Mouse (Mus musculus) olfactory bulb, adult 2 months (tissue): Measurements from ENCODE around the gene Il1b. TPM values are rescaled to one million over a fixed set of nuclear protein-coding genes. Genes with fewer than 3 reads are reported as not detected.
A peak's percentile ranks its signal among the peaks of the same experiment; 100 is the strongest.

Source experiments
- H3K27ac ChIP-seq: fragments of 200-500 bp; 2 replicates; pipeline ENCODE4 v1.5.1; 2012; ENCODE audit warnings: low read depth, low read length; ENCODE audit not compliant: insufficient read depth
- H3K4me1 ChIP-seq: fragments of 200-500 bp; 2 replicates; pipeline ENCODE4 v1.6.1; 2012; ENCODE audit warnings: low read length; ENCODE audit not compliant: control insufficient read depth, insufficient read depth
- H3K4me3 ChIP-seq: fragments of 200-500 bp; 2 replicates; pipeline ENCODE4 v1.5.1; 2012; ENCODE audit warnings: mild to moderate bottlenecking, low read depth, low read length, moderate library complexity; ENCODE audit not compliant: insufficient read depth
- CTCF ChIP-seq: fragments of 200-500 bp; IDR thresholded peaks from 2 replicates; pipeline ENCODE4 v1.5.1; 2012; ENCODE audit warnings: low read depth, mild to moderate bottlenecking, low read length, moderate library complexity; ENCODE audit not compliant: insufficient read depth
- POLR2A ChIP-seq: fragments of 200-500 bp; IDR thresholded peaks from 2 replicates; pipeline ENCODE4 v1.6.1; 2012; ENCODE audit warnings: mild to moderate bottlenecking, low read depth, low read length, moderate library complexity; ENCODE audit not compliant: insufficient read depth
- WGBS: fragments of 180-500 bp; shearing (Covaris S2); methylation state at CpG from one replicate; pipeline ENCODE4 v1.1.7; 2018; 5-methylcytosine and 5-hydroxymethylcytosine counted together
- polyA plus RNA-seq: library from polyadenylated mRNA; stranded (reverse); fragments of >200 nt; gene quantifications from 2 replicates; pipeline ENCODE4 v1.2.4, GENCODE M21; 2012; ENCODE audit warnings: low replicate concordance; ENCODE audit not compliant: missing spikeins, insufficient read depth, insufficient read length

The Il1b gene
- not detected in 2 replicates for polyA plus RNA-seq

DNA sequence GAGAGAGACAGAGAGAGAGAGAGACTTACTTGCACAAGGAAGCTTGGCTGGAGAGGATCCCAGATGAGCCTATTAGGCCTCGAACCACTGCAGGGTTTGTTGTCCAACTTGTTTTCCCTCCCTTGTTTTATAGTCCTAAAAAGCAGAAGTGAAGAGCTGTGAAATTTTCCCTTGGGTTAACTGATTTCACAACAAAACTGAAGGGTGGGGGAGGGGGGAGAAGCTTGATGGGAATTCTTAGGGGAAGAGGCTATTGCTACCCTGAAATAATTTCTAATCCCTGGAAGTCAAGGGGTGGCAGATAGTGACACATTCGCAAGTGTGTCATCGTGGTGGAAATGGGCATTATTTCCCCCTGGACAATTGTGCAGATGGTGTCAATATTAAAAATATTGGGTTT lies at the start of gene Il1b:
Gene Il1b, minus strand, starts transcription at position 101 of the 400 bp plus-strand sequence.
- peaks cover 3% of the 10 kb centered on the region; the same call in 1 of the 2 replicates for H3K4me1 ChIP-seq
- 91% methylated on average over 3 of the region's 3 CpGs for WGBS
- no peak within 1 kb of the TSS for H3K4me3 ChIP-seq
- no peak for TF ChIP-seq POLR2A
- H3K27ac ChIP-seq: no peak within 1 kb of the TSS

DNA sequence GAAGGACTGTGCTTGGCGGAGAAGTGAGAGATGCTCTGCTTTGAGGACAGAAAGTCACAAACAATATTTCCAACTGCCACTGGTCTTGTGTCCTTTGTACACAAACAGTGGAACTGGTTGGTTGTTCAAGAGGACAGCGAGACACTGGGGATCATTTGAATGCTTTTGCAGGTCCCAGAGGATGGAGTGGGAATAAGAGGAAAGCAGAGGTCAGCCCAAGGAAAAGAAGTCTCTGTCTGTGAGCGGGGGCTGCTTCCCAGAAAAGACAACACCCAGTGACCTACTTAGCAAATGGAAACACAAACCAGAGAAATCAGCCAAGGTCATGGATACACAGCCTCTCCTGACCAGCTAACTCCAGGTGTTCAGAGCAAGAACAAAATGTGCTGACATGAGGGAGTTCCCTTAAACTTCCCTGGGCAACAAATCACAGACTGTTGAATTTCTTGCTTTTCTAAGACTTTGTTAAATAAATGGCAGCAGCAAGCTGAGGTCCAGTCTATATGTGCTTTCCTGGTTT lies 48.5 kb upstream of the Il1b start:
- TF ChIP-seq POLR2A (no peak), CTCF (no peak)
- WGBS: 89% methylated on average over 3 of the region's 3 CpGs
- Histone ChIP-seq H3K27ac (no peak overlapping the region), H3K4me1 (peaks cover 2% of the 10 kb centered on the region; the same call in 1 of the 2 replicates), H3K4me3 (no peak overlapping the region)

DNA sequence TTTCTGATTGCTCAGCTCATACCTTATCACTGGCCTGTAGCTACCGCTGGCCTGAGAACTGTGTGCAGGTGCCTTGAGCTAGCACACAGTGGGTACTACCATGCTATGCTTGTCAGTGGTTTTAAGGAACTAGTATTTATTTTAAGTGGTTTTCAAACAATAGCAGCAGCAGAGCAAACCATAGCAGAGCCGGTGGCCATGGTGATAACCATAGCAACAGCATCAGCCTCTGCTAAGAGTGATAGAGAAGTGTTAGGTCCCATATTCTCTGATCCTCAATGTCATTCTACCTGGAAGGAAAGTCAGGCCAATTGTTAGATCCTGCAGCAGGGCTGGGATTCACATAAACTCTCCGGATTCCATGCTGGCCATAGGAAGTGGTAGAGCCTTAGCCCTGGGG lies 43.7 kb upstream of the Il1b start:
- WGBS: 58% methylated on average over 3 of the region's 3 CpGs
- 0 out of 2 replicates have a peak, but pooled peaks cover 2% of the 10 kb centered on the region for H3K4me1 ChIP-seq
- H3K27ac ChIP-seq: no peak overlapping the region
- TF ChIP-seq CTCF (no peak), POLR2A (no peak)
- H3K4me3 ChIP-seq: no peak overlapping the region

DNA sequence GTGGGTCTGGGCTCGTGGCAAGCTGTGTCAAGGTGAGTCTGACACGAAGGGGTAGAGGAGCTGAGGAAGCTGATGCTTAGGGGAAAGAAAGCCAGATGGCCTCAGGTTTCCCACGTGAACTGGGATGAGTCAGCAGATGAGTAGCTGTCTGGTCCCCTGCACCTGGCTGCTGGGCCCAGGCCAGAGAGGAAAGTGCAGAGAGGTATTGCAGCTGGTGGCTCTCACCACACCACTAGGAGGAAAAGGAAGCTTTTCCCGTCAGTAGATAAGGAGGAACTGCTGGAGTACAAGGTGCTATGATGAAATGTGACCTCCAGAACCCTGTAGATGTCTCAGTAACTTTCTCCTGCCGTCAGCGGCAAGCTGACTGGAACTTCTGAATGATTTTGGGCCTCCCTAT lies 42.5 kb upstream of the Il1b start:
- 0 out of 2 replicates have a peak, but pooled peaks cover 2% of the 10 kb centered on the region for H3K4me1 ChIP-seq
- no peak overlapping the region for H3K27ac ChIP-seq
- 85% methylated on average over 6 of the region's 6 CpGs for WGBS
- H3K4me3 ChIP-seq: no peak overlapping the region
- TF ChIP-seq POLR2A (no peak), CTCF (no peak)

DNA sequence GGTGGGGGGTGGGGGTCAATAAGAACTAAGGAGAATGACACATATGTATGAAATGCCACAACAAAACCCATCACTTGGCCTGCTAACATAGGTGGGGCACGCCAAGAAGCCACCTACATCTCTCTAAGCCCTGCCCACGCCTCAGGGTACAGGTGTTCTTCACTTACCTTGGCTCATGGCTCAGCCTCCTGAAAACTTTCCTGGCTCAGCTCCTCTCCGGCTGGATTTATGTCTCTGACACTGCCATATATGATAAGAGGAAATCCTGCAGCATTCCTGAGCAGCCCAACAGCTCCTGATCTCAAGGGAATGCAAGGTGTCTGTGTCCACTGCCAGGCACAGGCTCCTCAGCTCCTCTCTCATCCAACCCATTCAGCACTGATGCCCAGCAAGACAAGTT lies 40.7 kb upstream of the Il1b start:
- no peak for TF ChIP-seq CTCF
- no peak for TF ChIP-seq POLR2A
- Histone ChIP-seq H3K4me1 (0 out of 2 replicates have a peak, but pooled peaks cover 2% of the 10 kb centered on the region), H3K27ac (no peak overlapping the region), H3K4me3 (no peak overlapping the region)
- 90% methylated on average over 3 of the region's 3 CpGs for WGBS

DNA sequence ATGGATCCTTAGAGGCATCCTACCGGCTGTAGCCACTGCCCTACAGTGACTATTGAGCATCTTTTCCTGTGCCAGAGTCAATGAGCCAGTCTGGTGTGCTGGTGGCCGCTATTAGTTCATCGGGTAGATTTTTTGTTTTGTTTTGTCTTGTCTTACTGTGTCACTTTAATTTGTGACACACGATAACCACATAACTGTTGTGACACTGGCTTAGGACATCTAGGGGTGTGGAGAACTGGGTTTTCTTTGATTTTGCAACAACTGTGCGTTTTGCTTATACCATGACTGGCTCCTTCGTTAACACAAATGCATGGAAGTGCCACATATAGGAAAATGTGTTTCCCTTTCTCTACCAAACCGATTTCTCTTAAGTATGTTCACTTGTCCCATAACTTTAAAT lies 39.4 kb upstream of the Il1b start:
- no peak for TF ChIP-seq CTCF
- no peak for TF ChIP-seq POLR2A
- Histone ChIP-seq H3K4me1 (0 out of 2 replicates have a peak, but pooled peaks cover 2% of the 10 kb centered on the region), H3K27ac (no peak overlapping the region), H3K4me3 (no peak overlapping the region)
- 90% methylated on average over 7 of the region's 7 CpGs for WGBS

DNA sequence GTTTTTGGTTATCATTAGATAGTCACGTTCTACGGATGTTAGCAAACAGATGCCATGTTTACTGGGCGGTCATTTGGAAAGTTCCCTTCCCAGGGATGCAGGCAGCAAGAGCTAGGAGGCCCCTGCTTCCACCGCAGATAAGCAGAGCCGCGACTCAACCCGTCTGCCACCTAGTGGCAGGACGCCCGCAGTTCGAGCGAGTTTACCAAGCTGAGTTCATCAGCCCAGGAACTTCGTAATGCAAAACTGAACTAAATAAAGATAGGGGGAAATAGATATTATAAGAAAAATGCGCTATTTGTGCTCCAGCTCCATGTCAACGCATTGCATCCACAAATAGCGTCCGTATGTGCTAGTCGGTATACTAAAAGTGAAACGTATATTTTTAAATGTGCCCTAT lies 37.5 kb upstream of the Il1b start:
- no peak overlapping the region for H3K27ac ChIP-seq
- TF ChIP-seq CTCF: peak; percentile 82
- no peak for TF ChIP-seq POLR2A
- H3K4me1 ChIP-seq: no peaks in the 10 kb centered on the region
- H3K4me3 ChIP-seq: no peak overlapping the region
- 10% methylated on average over 18 of the region's 18 CpGs for WGBS

DNA sequence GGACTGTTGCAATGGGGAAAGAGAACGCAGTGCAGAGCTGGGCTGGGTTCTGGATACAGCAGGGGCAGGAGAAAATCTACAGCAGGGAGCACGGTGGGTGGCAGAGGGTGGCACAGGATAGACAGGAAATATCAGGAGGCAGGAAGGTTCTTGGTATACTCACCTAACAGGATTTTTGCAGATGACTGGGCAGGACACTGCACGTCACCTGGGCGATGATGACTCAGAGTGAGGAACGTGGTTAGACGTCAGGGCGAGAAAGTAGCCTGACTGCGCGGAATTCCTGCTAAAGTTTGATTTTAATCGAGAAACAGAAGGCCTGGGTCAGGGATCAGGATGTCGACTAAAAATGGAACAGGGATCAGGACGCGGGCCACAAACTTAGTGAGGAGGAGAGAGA lies 36.7 kb upstream of the Il1b start:
- 95% methylated on average over 13 of the region's 13 CpGs for WGBS
- H3K4me3 ChIP-seq: no peak overlapping the region
- TF ChIP-seq POLR2A (no peak), CTCF (no peak)
- H3K4me1 ChIP-seq: no peaks in the 10 kb centered on the region
- no peak overlapping the region for H3K27ac ChIP-seq

DNA sequence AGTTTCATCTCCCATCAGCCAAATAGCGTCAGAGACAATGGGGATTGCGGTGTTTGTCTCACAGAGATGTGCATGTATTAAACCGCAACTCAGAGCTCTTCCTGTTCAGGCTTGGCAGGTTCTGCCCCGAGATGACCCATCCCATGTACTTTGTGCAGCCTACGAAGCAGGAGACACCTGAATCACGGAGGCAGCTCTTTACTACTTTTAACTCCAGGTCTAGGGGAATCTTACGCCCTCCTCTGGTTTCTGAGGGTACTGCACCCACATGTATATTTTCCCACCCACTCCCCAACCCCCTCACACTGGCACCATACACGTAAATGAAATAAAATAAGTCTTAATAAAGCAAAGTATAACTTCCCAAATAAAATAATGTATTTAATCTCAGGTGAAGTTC lies 35.6 kb upstream of the Il1b start:
- WGBS: 93% methylated on average over 8 of the region's 8 CpGs
- TF ChIP-seq POLR2A (no peak), CTCF (no peak)
- H3K4me3 ChIP-seq: no peak overlapping the region
- no peak overlapping the region for H3K27ac ChIP-seq
- H3K4me1 ChIP-seq: no peaks in the 10 kb centered on the region

DNA sequence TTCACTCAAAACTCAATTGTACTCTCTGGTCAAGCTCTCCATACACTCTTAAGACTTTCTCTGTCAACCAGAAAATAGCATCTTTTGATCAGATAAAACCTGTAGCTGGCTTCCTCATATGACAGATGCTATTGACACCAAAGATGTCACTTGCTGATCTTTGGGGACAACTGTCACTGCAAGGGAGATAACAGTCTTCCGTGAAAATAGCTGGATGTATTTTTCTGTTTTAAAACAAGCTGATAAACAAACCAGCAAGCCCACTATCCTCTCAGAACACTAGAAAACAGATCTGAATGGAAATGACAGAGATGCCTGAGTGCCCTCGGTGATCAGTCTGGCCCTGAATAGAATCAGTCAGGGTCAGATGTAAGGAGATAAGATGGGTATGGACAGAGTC lies 32.8 kb upstream of the Il1b start:
- no peak for TF ChIP-seq CTCF
- TF ChIP-seq POLR2A: no peak
- 94% methylated on average over 2 of the region's 2 CpGs for WGBS

More for the DNA sequence above, 32.8 kb upstream of the Il1b start:
- H3K4me3 ChIP-seq: no peak overlapping the region
- H3K27ac ChIP-seq: no peak overlapping the region
- H3K4me1 ChIP-seq: no peaks in the 10 kb centered on the region
